Mouse (Mus musculus): ENCODE results near the gene Fkbp8.

The Fkbp8 gene

GRCm38 (mm10) chr8:70529741-70530161 lies 2.2 kb downstream of the Fkbp8 start:
- DNase-seq = no peak

GRCm38 (mm10) chr8:70530314-70530713 lies 2.8 kb downstream of the Fkbp8 start:
- no peak for DNase-seq

GRCm38 (mm10) chr8:70534281-70534680 lies 6.8 kb downstream of the Fkbp8 start:
- DNase-seq = no peak

- no peak for DNase-seq
Observed at GRCm38 (mm10) chr8:70535221-70535620, 7.7 kb downstream of the Fkbp8 start.

- DNase-seq = no peak
Observed at GRCm38 (mm10) chr8:70535701-70536100, 8.2 kb downstream of the Fkbp8 start.

- peak; percentile 82 for DNase-seq
Observed at GRCm38 (mm10) chr8:70538024-70538579, 10.6 kb downstream of the Fkbp8 start.

GRCm38 (mm10) chr8:70538633-70539076 lies 11.1 kb downstream of the Fkbp8 start:
- DNase-seq = peak; percentile 100

- DNase-seq = peak; percentile 100
Observed at GRCm38 (mm10) chr8:70539077-70539813, 11.7 kb downstream of the Fkbp8 start, which contains the start of gene Ell. Gene Ell (plus strand): TSS chr8:70539457.

GRCm38 (mm10) chr8:70540013-70540506 lies 12.5 kb downstream of the Fkbp8 start:
- DNase-seq = no peak

GRCm38 (mm10) chr8:70540507-70541071 lies 13.1 kb downstream of the Fkbp8 start:
- peak; percentile 64 for DNase-seq

- DNase-seq = no peak
Observed at GRCm38 (mm10) chr8:70541081-70541480, 13.6 kb downstream of the Fkbp8 start.

GRCm38 (mm10) chr8:70544200-70544687 lies 16.7 kb downstream of the Fkbp8 start:
- DNase-seq = peak; percentile 54

- no peak for DNase-seq
Observed at GRCm38 (mm10) chr8:70546412-70546811, 18.9 kb downstream of the Fkbp8 start.

- DNase-seq = no peak
Observed at GRCm38 (mm10) chr8:70547762-70548161, 20.2 kb downstream of the Fkbp8 start.

GRCm38 (mm10) chr8:70549412-70550184 lies 22.1 kb downstream of the Fkbp8 start:
- DNase-seq = no peak

- DNase-seq = no peak
Observed at GRCm38 (mm10) chr8:70551558-70552161, 24.1 kb downstream of the Fkbp8 start.

GRCm38 (mm10) chr8:70552836-70553235 lies 25.3 kb downstream of the Fkbp8 start:
- no peak for DNase-seq

GRCm38 (mm10) chr8:70553740-70554139 lies 26.2 kb downstream of the Fkbp8 start:
- DNase-seq = peak; percentile 84

- DNase-seq = no peak
Observed at GRCm38 (mm10) chr8:70555079-70555747, 27.7 kb downstream of the Fkbp8 start.

GRCm38 (mm10) chr8:70558334-70558733 lies 30.8 kb downstream of the Fkbp8 start:
- peak; percentile 46 for DNase-seq

- DNase-seq = no peak
Observed at GRCm38 (mm10) chr8:70558983-70559382, 31.5 kb downstream of the Fkbp8 start.

GRCm38 (mm10) chr8:70560096-70560495 lies 32.6 kb downstream of the Fkbp8 start:
- peak; percentile 86 for DNase-seq

Data from kidney, postnatal 14 days (tissue).